Mouse (Mus musculus) spleen, postnatal 10 days (tissue): ENCODE results near the gene Hnrnpd.

Experiments
- DNase-seq, 2 experiments: peaks; one replicate each; pipeline ENCODE4 v3.0.0; 2021 to 2022; ENCODE audit warnings: low spot score in 2 of 2

Gene Hnrnpd

DNA sequence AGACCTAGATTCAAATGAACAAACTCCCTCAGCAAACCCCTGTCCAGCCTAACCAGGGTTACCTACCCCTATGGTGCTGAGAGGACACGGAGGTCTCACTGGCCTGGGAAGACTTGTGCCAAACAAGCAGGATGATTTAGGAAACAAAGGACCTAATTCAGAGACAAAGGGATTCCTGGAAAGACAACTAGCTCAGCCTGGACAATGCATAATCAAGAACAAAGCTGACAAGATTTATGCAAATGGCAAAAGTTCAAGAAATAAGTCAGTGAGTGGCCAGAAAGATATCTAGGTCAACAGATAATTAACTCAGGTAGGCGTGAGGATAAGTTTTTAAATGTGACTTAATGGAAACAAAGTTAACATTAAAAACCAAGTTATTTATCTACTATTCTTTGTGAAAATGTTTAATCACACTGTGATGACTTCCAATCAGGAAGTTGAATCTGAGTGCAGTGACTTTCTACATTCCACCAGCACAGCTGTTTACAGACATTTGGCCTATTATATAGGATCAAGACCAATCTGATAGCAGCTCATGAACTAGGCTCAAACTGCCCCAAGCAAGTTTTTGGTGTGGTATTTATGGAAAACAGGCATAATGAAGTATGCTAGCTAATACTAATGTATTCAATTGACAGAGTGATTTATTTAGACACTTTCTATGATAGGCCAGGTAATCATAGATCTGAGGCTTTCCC, 19.4 kb downstream of the Hnrnpd start:
- no peak for DNase-seq

DNA sequence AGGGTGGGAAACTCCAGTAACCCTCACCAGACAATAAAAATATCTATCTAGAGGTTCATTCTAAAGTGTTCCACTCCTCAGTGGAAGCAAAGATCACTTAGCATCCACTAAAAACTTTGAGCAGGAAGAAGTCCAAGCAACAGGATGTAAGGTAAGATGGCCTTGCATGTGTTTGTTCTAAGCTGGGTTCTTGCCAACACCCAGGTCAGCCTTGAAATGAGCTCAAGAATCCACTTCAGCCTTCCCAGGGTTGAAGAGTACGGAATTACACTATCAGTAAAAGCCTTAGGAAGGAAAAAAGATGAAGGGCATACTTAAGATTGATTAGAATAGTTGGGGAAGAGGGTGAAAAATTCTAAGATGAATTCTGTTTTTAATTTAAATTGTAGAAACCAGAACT, 20.1 kb downstream of the Hnrnpd start:
- DNase-seq, result no peak

- DNase-seq, result no peak
These were observed 24.9 kb downstream of the Hnrnpd start for GRCm38 (mm10) chr5:99953883-99954282.

DNA sequence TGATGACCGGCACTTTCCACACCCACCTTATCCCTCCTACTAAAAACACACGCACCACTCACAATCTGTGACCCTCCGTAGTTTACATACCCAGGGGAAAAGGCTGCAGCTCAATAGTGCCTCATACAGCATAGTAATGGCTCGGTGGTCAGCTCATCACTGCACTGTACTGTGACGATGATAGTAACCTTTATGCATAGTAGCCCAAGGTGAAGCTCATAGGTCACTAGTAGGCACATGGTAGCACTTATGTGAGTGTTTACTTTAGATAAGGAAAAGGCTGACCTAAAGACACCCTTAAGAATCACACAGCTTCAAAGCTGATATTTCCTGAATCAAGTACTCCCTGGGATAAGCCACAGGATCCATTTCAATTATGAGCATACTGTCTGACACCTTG, 26.2 kb downstream of the Hnrnpd start:
- no peak for DNase-seq

DNA sequence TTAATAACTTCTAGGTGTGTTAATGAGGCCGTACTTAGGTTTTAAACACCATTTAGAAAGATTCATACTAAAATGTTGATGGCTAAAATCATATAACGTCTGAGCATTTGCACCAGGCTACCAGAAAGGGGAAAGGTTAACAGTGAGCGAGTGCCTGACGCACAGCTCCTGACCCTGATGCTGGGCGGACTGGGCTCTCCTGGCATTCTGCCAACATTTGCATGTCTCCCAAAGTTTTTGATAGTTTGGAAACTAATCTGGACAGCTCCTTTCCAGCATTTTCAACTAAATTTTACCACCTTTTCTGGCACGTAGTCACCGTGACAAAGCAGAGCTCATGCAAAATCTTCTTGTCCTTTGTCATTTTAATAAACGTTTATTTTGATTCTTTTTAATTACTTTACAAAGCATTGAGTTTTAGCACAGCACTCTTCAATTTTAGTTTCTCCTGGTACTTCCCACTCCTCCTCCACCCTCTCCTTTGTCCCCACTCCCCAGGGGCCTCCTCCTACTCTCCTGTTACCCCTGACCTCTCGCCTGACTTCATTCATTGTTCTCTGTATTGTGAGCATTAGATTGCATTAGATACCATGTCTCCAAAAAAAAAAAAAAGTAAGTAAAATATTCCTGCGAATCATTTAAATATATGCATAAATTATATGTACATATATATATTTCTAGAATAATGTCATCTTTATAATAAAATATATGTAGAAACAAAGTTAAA, 36.8 kb downstream of the Hnrnpd start:
- no peak for DNase-seq

GRCm38 (mm10) chr5:99941273-99941672, 37.5 kb downstream of the Hnrnpd start:
- DNase-seq, result no peak

DNA sequence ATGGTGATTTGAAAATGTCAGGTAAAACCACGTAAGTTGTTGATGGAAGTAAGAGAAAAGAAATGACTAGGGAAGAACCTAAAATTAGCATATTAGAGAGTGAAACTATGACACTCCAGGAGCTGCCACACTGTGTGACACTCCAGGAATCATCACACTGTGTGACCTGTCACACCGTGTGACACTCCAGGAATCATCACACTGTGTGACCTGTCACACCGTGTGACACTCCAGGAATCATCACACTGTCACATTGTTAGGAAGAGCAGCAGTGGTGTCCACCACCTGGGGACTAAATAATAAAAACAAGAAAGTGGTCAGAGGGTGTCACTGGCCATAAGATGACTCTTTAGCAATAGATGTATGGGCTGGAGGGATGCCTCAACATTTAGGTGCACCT, 39.3 kb downstream of the Hnrnpd start:
- no peak for DNase-seq

DNA sequence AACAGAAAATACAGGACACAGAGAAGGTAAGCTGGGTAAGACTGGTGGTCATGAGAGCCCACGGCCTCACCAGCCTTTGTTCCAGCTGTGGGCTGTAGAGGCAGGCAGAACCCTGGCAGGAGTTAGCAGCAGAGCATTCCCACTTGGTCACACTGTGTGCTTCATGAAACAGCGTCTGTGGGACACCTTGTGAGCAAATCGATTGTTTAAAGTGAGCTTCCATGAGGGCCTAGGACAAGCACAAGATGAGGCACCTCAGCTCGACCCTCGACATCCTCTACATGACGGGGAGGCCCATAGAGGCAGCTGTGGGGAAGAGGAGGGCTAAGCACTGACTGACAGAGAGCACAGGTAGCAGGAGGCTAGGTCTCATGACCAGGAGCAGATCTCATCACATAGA, 46.8 kb downstream of the Hnrnpd start:
- DNase-seq, result no peak

DNA sequence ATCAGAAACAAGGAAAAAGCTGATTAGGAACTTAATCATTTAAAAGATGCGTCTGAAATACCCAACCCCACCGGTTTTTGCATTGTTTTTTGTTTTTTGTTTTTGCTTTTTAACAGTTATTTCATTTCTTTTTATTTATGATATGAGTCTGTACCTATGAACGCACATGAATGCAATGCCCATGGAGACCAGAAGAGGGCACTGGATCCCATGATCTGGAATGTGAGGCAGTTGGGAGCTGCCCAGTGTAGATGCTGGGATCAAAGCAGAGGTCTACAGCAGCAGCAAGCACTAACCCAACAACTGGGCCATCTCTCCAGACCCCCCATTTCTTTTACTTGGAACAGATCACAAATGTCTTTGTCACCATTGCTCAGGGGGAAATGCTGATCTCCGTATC, 50.8 kb downstream of the Hnrnpd start:
- peak; percentile 22 to 56 for DNase-seq

- DNase-seq, result no peak
These were observed 56.7 kb downstream of the Hnrnpd start for GRCm38 (mm10) chr5:99922033-99922432.

- no peak for DNase-seq
These were observed 63.2 kb downstream of the Hnrnpd start for GRCm38 (mm10) chr5:99915494-99915893.

DNA sequence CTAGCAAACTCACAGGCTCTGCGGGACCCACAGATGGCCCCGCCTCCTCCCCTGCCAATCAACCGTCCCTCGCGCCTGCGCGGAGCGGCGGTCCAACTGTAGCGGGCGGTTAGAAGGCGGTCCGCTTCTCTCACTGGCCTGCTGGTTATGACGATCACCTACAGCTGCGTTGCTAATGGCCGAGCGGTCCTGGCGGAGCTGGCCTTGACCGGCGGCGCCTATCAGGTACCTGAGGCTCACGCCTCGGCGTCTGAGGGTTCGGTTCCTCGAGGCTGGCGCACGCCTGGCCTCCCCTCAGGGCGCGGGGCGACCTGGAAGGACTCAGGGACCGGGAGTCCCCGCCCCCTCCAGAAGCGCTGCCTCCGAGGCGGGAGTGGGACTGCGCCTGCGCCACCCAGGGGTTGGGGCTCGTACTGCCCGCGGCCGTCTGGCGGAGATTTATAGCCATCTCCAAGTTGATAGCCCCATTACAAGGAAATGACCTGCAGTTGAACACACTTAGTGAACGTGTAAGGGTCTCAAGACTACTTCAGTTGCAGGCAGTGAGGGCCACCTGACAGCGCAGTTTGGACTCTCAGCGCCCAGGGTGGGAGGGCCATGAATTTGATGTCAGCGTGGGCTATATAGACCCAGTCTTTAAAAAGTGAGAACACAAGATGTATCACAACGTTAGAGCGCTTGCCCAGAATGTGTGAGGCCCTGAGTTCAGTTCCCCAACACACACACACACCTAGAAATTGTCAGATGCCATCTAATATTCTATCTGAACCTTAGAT, 72.4 kb downstream of the Hnrnpd start, which contains the start of gene Vamp9:
TSS of gene Vamp9 (plus strand) at position 74 of the 776 bp plus-strand sequence.
- peak; percentile 71 to 92 for DNase-seq
